Mouse (Mus musculus) heart, postnatal 0 days (tissue): ENCODE measurements around the gene Mat1a. TPM values are rescaled to one million over a fixed set of nuclear protein-coding genes. Genes with fewer than 3 reads are reported as not detected.

ENCODE experiments used
- ATAC-seq: fragments of 200-750 bp; cut with Nextera tagmentation; 2 replicates; pipeline ENCODE4 v1.8.0; 2017; ENCODE audit warnings: low read depth, moderate number of reproducible peaks, moderate library complexity; ENCODE audit not compliant: insufficient read depth
- DNase-seq: peaks from one replicate; pipeline ENCODE4 v3.0.0-alpha.2; 2016; ENCODE audit warnings: low spot score
- H3K27ac ChIP-seq: fragments of 300-500 bp; sonication (generic); 2 replicates; pipeline ENCODE4 v1.5.1; 2014; ENCODE audit warnings: low read depth, mild to moderate bottlenecking
- H3K27me3 ChIP-seq: fragments of 300-500 bp; sonication (generic); 2 replicates; pipeline ENCODE4 v1.6.1; 2014; ENCODE audit warnings: low read length, mixed read lengths; ENCODE audit not compliant: control insufficient read depth, insufficient read depth
- H3K36me3 ChIP-seq: fragments of 300-500 bp; sonication (generic); replicated peaks from 2 replicates; pipeline ENCODE4 v1.6.1; 2014; ENCODE audit warnings: low read length, mixed read lengths; ENCODE audit not compliant: control insufficient read depth, insufficient read depth
- H3K4me1 ChIP-seq: fragments of 300-500 bp; sonication (generic); 2 replicates; pipeline ENCODE4 v1.6.1; 2014; ENCODE audit warnings: antibody characterized with exemption; ENCODE audit not compliant: control insufficient read depth, insufficient read depth
- H3K4me2 ChIP-seq: fragments of 300-500 bp; sonication (generic); 2 replicates; pipeline ENCODE4 v1.6.1; 2014; ENCODE audit warnings: low read depth, mild to moderate bottlenecking, low read length, moderate library complexity
- H3K4me3 ChIP-seq: fragments of 300-500 bp; sonication (generic); 2 replicates; pipeline ENCODE4 v1.5.1; 2014; ENCODE audit warnings: low read depth, low read length
- H3K9ac ChIP-seq: fragments of 300-500 bp; sonication (generic); replicated peaks from 2 replicates; pipeline ENCODE4 v1.6.1; 2014; ENCODE audit warnings: low read depth, low read length, mixed read lengths
- H3K9me3 ChIP-seq: fragments of 300-500 bp; sonication (generic); replicated peaks from 2 replicates; pipeline ENCODE4 v1.6.1; 2016; ENCODE audit warnings: low read length; ENCODE audit not compliant: control insufficient read depth
- CTCF ChIP-seq: IDR thresholded peaks from 2 replicates; pipeline ENCODE4 v1.5.1; 2016; ENCODE audit warnings: antibody characterized with exemption, control low read depth, low read depth
- EP300 ChIP-seq: IDR thresholded peaks from 2 replicates; pipeline ENCODE4 v1.6.1; 2016; ENCODE audit warnings: antibody characterized with exemption, low read depth
- WGBS: fragments of 180-500 bp; shearing (Covaris S2); extraction: QIAGEN DNeasy Blood & Tissue Kit; methylation state at CpG from one replicate; pipeline ENCODE4 v1.1.7; 2014; 5-methylcytosine and 5-hydroxymethylcytosine counted together
- polyA plus RNA-seq: library from polyadenylated mRNA; unstranded; fragments of >200 nt; fragmentation: Nextera tagmentation; extraction: Ambion mirVana; gene quantifications from 2 replicates; pipeline ENCODE4 v1.2.1, GENCODE M21; 2015
- total RNA-seq: library from RNA; depleted of rRNA; stranded (reverse); fragments of >200 nt; gene quantifications from 2 replicates; pipeline ENCODE4 v1.2.3, GENCODE M21; 2014; ENCODE audit warnings: low replicate concordance

The Mat1a gene
- total and polyA plus RNA-seq, 2 experiments from 2014 or later: 0.19 to 6.1 TPM

DNA sequence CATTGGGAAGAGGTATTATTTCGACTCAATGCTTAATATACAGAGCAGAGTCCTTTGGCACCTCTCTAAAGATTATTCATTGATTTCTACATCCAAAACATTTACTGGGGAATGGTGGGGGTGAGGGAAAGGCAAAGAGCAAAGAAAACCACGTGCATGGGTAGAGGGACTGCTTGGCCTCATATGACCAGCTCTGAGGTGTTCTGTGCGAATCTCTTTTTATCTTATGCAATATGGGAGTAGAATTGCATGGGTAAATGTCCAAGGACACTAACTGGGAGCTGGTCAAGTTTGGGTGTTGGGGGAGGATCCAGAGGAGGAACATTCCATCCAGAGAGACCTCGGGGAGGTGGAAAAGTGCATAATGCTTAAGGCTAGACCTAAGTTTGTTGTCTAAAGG, 8.1 kb downstream of the Mat1a start:
- no peaks in the 10 kb centered on the region for H3K9me3 ChIP-seq
- no peak overlapping the region for H3K4me3 ChIP-seq
- H3K9ac ChIP-seq: no peak overlapping the region
- H3K27ac ChIP-seq: no peak overlapping the region
- DNase-seq (no peak), ATAC-seq (no peak)
- WGBS: 71% methylated on average over 4 of the region's 4 CpGs
- TF ChIP-seq CTCF (no peak), EP300 (no peak)
- H3K4me2 ChIP-seq: no peak overlapping the region
- H3K4me1 ChIP-seq: 0 out of 2 replicates have a peak, but pooled peaks cover 4% of the 10 kb centered on the region
- no peaks in the 10 kb centered on the region for H3K36me3 ChIP-seq
- no peaks in the 10 kb centered on the region for H3K27me3 ChIP-seq

DNA sequence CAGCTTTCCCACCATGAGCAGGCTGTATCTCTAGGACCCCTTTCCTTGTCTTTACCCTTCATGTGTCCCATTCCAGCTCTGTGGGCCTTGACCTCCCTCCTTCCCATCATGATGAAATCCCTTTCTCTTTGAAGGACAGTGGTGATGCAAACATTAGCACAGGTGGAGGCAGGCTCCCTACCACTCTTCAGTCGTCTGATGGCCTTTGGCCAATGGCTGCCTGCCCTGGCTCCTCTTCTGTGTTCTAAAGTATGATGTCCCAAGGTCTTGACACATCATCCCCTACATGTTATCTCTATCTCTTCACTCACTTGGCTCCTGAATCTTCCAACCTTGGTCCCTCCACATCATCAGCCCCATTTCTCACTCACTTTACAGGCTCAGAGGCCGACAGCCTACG, 11.4 kb downstream of the Mat1a start:
- H3K27me3 ChIP-seq: no peaks in the 10 kb centered on the region
- no peak for TF ChIP-seq CTCF
- TF ChIP-seq EP300: no peak
- DNase-seq (no peak), ATAC-seq (no peak)
- H3K4me3 ChIP-seq: no peak overlapping the region
- H3K27ac ChIP-seq: no peak overlapping the region
- H3K4me2 ChIP-seq: no peak overlapping the region
- no peaks in the 10 kb centered on the region for H3K36me3 ChIP-seq
- 0 out of 2 replicates have a peak, but pooled peaks cover 6% of the 10 kb centered on the region for H3K4me1 ChIP-seq
- H3K9ac ChIP-seq: no peak overlapping the region
- no peaks in the 10 kb centered on the region for H3K9me3 ChIP-seq
- WGBS: 71% methylated on average over 3 of the region's 3 CpGs

DNA sequence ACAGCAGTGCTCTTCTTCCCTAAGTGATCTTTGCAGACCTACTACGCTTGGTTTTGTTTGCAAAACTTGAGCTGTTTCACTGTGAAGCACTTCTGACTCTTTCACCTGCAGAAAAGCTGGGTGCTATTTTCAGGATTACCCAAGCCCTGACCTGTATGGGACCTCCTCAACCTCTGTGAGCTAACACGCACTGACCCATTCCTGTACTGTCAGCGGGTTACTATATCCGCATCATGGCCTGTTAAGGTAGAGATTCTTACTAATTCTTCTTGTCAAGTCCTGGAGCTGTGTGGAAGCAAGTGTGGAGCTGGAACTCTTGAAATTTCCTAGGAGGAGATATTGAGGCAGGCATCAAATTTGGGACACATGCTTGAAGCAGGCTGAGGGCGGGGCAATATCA, 19.8 kb downstream of the Mat1a start:
- H3K4me1 ChIP-seq: no peaks in the 10 kb centered on the region
- H3K4me3 ChIP-seq: no peak overlapping the region
- H3K27ac ChIP-seq: no peak overlapping the region
- TF ChIP-seq EP300 (no peak), CTCF (no peak)
- DNase-seq (no peak), ATAC-seq (no peak)
- no peak overlapping the region for H3K4me2 ChIP-seq
- no peaks in the 10 kb centered on the region for H3K36me3 ChIP-seq
- no peak overlapping the region for H3K9ac ChIP-seq
- 80% methylated on average over 5 of the region's 5 CpGs for WGBS
- no peaks in the 10 kb centered on the region for H3K27me3 ChIP-seq
- H3K9me3 ChIP-seq: no peaks in the 10 kb centered on the region

DNA sequence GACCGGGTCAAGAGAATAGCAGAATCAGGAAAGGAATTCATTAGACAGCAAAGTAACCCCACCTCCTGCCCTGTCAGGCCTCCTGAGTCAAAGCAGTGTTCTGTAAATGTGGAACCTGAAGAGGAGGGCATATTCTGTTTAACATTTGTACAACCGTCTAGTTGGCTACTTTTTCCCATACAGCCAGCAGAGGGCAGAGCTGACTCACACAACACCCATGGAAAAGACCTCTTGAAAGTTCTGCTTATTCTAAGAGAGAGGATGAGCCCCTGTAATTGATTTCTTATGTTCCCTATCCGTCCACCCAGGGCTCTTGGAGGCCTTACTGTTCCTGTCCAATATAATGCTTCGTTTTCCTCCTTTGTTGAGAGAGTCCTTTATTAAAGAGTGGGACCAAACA, 23.2 kb downstream of the Mat1a start:
- Histone ChIP-seq H3K4me1 (no peaks in the 10 kb centered on the region), H3K4me2 (no peak overlapping the region), H3K9ac (no peak overlapping the region), H3K9me3 (no peaks in the 10 kb centered on the region), H3K27me3 (no peaks in the 10 kb centered on the region), H3K4me3 (no peak overlapping the region), H3K36me3 (no peaks in the 10 kb centered on the region), H3K27ac (no peak overlapping the region)
- 14% methylated on average over 4 of the region's 4 CpGs for WGBS
- TF ChIP-seq EP300 (no peak), CTCF (peak; percentile 72)
- ATAC-seq: no peak
- DNase-seq: peak; percentile 10

DNA sequence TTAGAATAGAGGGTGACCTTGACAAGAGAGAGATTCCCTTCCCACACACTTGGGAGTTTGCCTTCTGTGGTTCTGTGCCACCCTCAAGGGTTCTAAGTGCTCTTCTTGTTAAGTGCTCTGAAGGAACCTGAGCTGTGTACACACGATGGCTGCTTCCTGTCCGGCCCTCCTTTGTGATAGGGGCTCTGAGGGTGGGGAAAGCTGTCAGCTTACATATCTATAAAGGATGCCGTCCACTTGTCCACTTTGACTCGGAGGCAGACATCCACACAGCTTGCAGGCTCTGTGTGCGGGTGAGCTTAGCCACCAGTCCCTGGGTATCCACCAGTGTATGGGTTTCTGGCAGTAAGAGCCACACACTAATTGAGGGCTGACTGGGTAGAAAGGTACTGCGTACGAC, 26.7 kb downstream of the Mat1a start, which contains the start of gene Sftpa1:
Gene Sftpa1 (plus strand): TSS at position 243 of the 400 bp plus-strand sequence.
- Histone ChIP-seq H3K27me3 (no peaks in the 10 kb centered on the region), H3K36me3 (no peaks in the 10 kb centered on the region), H3K9ac (no peak within 1 kb of the TSS), H3K9me3 (no peaks in the 10 kb centered on the region), H3K4me1 (no peaks in the 10 kb centered on the region), H3K4me2 (no peak within 1 kb of the TSS), H3K4me3 (no peak within 1 kb of the TSS), H3K27ac (no peak within 1 kb of the TSS)
- no peak for DNase-seq
- ATAC-seq: no peak
- 55% methylated on average over 7 of the region's 7 CpGs for WGBS
- no peak for TF ChIP-seq CTCF
- TF ChIP-seq EP300: no peak

DNA sequence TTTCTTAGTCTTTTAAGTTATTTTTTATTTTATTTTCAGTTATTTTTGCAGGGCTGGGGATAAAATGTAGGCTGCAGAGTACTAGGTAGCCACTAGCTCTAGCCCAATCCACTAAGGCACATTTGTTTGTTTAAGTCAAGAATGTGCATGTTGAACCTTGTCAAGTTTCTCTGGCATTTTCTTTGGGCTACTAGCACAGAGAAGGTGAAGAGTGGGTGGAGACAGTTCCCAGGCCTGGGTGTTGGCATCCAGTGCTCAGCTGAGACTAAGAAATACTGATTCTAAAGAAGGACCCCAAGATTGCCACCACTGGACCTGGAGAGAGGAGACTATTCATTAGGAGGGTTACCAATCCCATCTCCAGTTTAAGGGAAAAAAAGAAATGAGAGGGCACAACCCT, 32.2 kb downstream of the Mat1a start:
- H3K9me3 ChIP-seq: no peaks in the 10 kb centered on the region
- ATAC-seq (no peak), DNase-seq (no peak)
- H3K27ac ChIP-seq: no peak overlapping the region
- no peaks in the 10 kb centered on the region for H3K4me1 ChIP-seq
- no peaks in the 10 kb centered on the region for H3K36me3 ChIP-seq
- H3K27me3 ChIP-seq: no peaks in the 10 kb centered on the region
- H3K4me3 ChIP-seq: no peak overlapping the region
- no peak overlapping the region for H3K4me2 ChIP-seq
- no peak for TF ChIP-seq CTCF
- TF ChIP-seq EP300: no peak
- H3K9ac ChIP-seq: no peak overlapping the region
